9 mouse cellular contexts compared by ENCODE assay signal in genomic region chr4:45435899-45436298, GRCm38 (mm10). TPM values are rescaled to one million over a fixed set of nuclear protein-coding genes. Genes with fewer than 3 reads are reported as not detected.
A peak's percentile ranks its signal among the peaks of the same experiment; 100 is the strongest.
DNase-seq lines count a peak whose midpoint lies in the region; ATAC-seq lines count a peak whose summit lies in the region.
"Had no signal": no experiment of that assay in that cellular context is flagged by ENCODE, and none has a peak within 500 bp of the region (broad histone marks: within the 10 kb centered on the region; RNA-seq: fewer than 3 reads in every experiment).

No protein-coding gene starts in this region.

- H3K4me3 ChIP-seq in embryonic facial prominence, embryonic 10.5 days = no peak overlapping the region
- H3K4me3 ChIP-seq in hindbrain, embryonic 12.5 days = no peak overlapping the region

- peak; percentile 35 for DNase-seq in gastrocnemius, postnatal 14 days
- no peak for DNase-seq in gastrocnemius, postnatal 36 days
- no peak for DNase-seq in embryonic facial prominence, embryonic 10.5 days (ENCODE audit: low spot score)
- DNase-seq in lung, postnatal 36 days = peak; percentile 41
- no peak for DNase-seq in cerebellum, adult 11 months
- no peak for DNase-seq in left cerebral cortex, postnatal 10 days (ENCODE audit: extremely low spot score in 1 of 2, low spot score in 2 of 2)
- no peak for DNase-seq in layer of hippocampus, postnatal 14 days (ENCODE audit: low spot score in 2 of 2)
- DNase-seq: cerebellum, postnatal 14 days had no signal

- peaks cover 19% of the 10 kb centered on the region for H3K36me3 ChIP-seq in embryonic facial prominence, embryonic 10.5 days (replicated peaks)
- H3K36me3 ChIP-seq in hindbrain, embryonic 12.5 days = no peaks in the 10 kb centered on the region

- peaks cover 88% of the 10 kb centered on the region for H3K4me1 ChIP-seq in embryonic facial prominence, embryonic 10.5 days
- peaks cover 75% of the 10 kb centered on the region for H3K4me1 ChIP-seq in hindbrain, embryonic 12.5 days

- H3K4me2 ChIP-seq in hindbrain, embryonic 12.5 days (replicated peaks) = no peak overlapping the region

- peak overlapping the region; percentile 41 for H3K27ac ChIP-seq in embryonic facial prominence, embryonic 10.5 days (replicated peaks)
- H3K27ac ChIP-seq in hindbrain, embryonic 12.5 days = peak overlapping the region; percentile 50

- ATAC-seq in hindbrain, embryonic 12.5 days (ENCODE audit: low FRiP score) = peak; percentile 30; the same call in 1 of the 2 replicates

- intact Hi-C loops in gastrocnemius, postnatal 14 days (cut with DNase I; ENCODE audit: low total_unique reads) = no loop called here
- intact Hi-C loops in gastrocnemius, postnatal 36 days (cut with DNase I) = no loop called here
- intact Hi-C loops in left cerebral cortex, postnatal 10 days (cut with DNase I) = loop anchor here (5.0 kb wide), 1 partner anchor 91 kb away; no protein-coding TSS in a partner anchor

- WGBS in embryonic facial prominence, embryonic 10.5 days = 49% methylated on average over 2 of the region's 2 CpGs
- 35% methylated on average over 2 of the region's 2 CpGs for WGBS in hindbrain, embryonic 12.5 days

- H3K9ac ChIP-seq in hindbrain, embryonic 12.5 days = no peak overlapping the region

- no peaks in the 10 kb centered on the region for H3K9me3 ChIP-seq in embryonic facial prominence, embryonic 10.5 days
- no peaks in the 10 kb centered on the region for H3K9me3 ChIP-seq in hindbrain, embryonic 12.5 days (replicated peaks)

- H3K27me3 ChIP-seq in embryonic facial prominence, embryonic 10.5 days (replicated peaks; ENCODE audit: low read depth, poor library complexity, severe bottlenecking) = no peaks in the 10 kb centered on the region
- H3K27me3 ChIP-seq in hindbrain, embryonic 12.5 days = no peaks in the 10 kb centered on the region

RNA-seq across cellular contexts. Expression of gene Slc25a51, which starts 27.3 kb away (rescaled TPM):
- total RNA-seq in gastrocnemius, postnatal 14 days (2021) = 10 to 100 TPM; 63.3 to 65.6 TPM
- 10 to 100 TPM; 80.1 to 89.9 TPM for total RNA-seq in gastrocnemius, postnatal 36 days (2021)
- polyA plus RNA-seq in embryonic facial prominence, embryonic 10.5 days (2016; fragmentation: Nextera tagmentation; extraction: Ambion mirVana) = 82.0 and 87.0 TPM in 2 replicates
- polyA plus RNA-seq in hindbrain, embryonic 12.5 days (2016; fragmentation: Nextera tagmentation; extraction: Ambion mirVana) = 78.7 and 82.7 TPM in 2 replicates
- total RNA-seq in left cerebral cortex, postnatal 10 days (2021) = 100 to 1,000 TPM; 100 to 105 TPM
- 100 to 1,000 TPM; 117 to 126 TPM for total RNA-seq in layer of hippocampus, postnatal 14 days (2021)

Comparison
In these comparisons a context has a peak if more than half of its experiments do, and no peak if none do; other contexts are left out.
1. DNase-seq: peak in gastrocnemius, postnatal 14 days (single experiment) and lung, postnatal 36 days (single experiment); none in gastrocnemius, postnatal 36 days (0 of 2), embryonic facial prominence, embryonic 10.5 days (single experiment), cerebellum, adult 11 months (single experiment), left cerebral cortex, postnatal 10 days (0 of 2) and layer of hippocampus, postnatal 14 days (0 of 2).